Mouse (Mus musculus) embryo, embryonic 11.5 days (tissue): ENCODE data around the gene Crybg3.
A peak's percentile ranks its signal among the peaks of the same experiment; 100 is the strongest.

Experiments
- DNase-seq: peaks from one replicate; pipeline ENCODE4 v3.0.0-alpha.2; 2012; ENCODE audit warnings: low read depth, low spot score

Crybg3 gene

GRCm38 (mm10) chr16:59600311-59601251 is at the start of gene Crybg3:
Gene Crybg3, minus strand, starts transcription at chr16:59600979.
- DNase-seq = peak; percentile 53

- no peak for DNase-seq
Observed at GRCm38 (mm10) chr16:59643766-59644165, 43.0 kb upstream of the Crybg3 start.

- no peak for DNase-seq
Observed at GRCm38 (mm10) chr16:59639985-59640384, 39.2 kb upstream of the Crybg3 start.

- DNase-seq = peak; percentile 86
Observed at GRCm38 (mm10) chr16:59639102-59639691, 38.4 kb upstream of the Crybg3 start, which contains the start of gene Arl6. Gene Arl6, minus strand, starts transcription at chr16:59639391.

- DNase-seq = no peak
Observed at GRCm38 (mm10) chr16:59634598-59634997, 33.8 kb upstream of the Crybg3 start.

GRCm38 (mm10) chr16:59621554-59621953 is 20.8 kb upstream of the Crybg3 start:
- DNase-seq = no peak

- no peak for DNase-seq
Observed at GRCm38 (mm10) chr16:59617167-59617566, 16.4 kb upstream of the Crybg3 start.

GRCm38 (mm10) chr16:59615675-59616074 is 14.9 kb upstream of the Crybg3 start:
- no peak for DNase-seq

GRCm38 (mm10) chr16:59610750-59611149 is 10.0 kb upstream of the Crybg3 start:
- no peak for DNase-seq

- DNase-seq = no peak
Observed at GRCm38 (mm10) chr16:59604078-59604781, 3.5 kb upstream of the Crybg3 start.

GRCm38 (mm10) chr16:59599411-59600265 is 1.1 kb downstream of the Crybg3 start:
- DNase-seq = no peak

GRCm38 (mm10) chr16:59598997-59599396 is 1.8 kb downstream of the Crybg3 start:
- DNase-seq = no peak

- no peak for DNase-seq
Observed at GRCm38 (mm10) chr16:59597256-59597655, 3.5 kb downstream of the Crybg3 start.

- DNase-seq = no peak
Observed at GRCm38 (mm10) chr16:59594714-59595113, 6.1 kb downstream of the Crybg3 start.

GRCm38 (mm10) chr16:59590790-59591189 is 10.0 kb downstream of the Crybg3 start:
- DNase-seq = no peak

- DNase-seq = no peak
Observed at GRCm38 (mm10) chr16:59588351-59589025, 12.3 kb downstream of the Crybg3 start.

GRCm38 (mm10) chr16:59587816-59588215 is 13.0 kb downstream of the Crybg3 start:
- DNase-seq = no peak

GRCm38 (mm10) chr16:59586911-59587310 is 13.9 kb downstream of the Crybg3 start:
- no peak for DNase-seq

GRCm38 (mm10) chr16:59586276-59586675 is 14.5 kb downstream of the Crybg3 start:
- no peak for DNase-seq

- no peak for DNase-seq
Observed at GRCm38 (mm10) chr16:59585706-59586244, 15.0 kb downstream of the Crybg3 start.
